Mouse (Mus musculus) c-Kit-negative CD71-positive TER-119-positive erythroid progenitor cells, embryonic 14.5 days (primary cell): ENCODE results near the gene Myoz2.

Experiments used
- DNase-seq: peaks from one replicate; pipeline ENCODE4 v3.0.0-alpha.2; 2013; ENCODE audit warnings: low read depth, low spot score

Gene Myoz2

DNA sequence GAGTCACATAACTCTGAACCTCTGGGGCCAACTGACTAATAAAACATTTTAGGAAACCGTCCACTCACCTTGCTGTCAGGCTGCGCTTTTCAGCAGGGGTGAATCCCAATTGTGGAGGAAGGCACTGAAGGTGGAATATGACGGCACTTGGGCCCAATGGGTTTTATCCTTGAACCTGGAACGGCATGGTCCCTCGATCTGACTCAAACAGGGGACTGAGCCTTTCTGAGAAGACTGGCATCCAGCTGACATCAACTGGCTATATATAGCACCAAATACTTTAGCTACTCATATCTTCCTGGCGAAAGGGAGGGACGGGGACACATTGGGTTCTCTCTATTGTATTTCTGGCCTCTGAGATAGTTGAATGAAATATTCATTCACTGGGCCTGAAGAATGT is at the start of gene Myoz2:
Myoz2 (minus strand) TSS at position 264 of the 400 bp plus-strand sequence.
- no peak for DNase-seq

DNA sequence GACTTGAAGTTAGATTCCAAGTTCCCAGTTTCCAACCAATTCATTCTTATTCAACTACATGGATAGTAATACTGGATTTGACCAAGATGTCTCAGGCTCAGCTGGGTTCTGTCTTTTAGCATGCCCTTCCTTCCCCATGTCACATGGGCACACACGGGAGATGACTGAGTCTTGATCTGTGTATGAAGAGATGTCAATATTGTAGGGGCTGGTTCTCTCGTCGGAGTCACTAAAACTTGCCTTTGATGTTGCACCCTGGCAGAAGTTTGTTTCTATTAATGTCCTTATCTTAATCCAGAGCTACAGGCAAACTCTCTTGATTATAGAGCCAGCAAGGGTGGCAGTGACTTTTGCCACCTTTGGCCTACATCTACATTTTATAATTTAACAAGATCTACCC is 46.9 kb upstream of the Myoz2 start:
- DNase-seq = no peak

DNA sequence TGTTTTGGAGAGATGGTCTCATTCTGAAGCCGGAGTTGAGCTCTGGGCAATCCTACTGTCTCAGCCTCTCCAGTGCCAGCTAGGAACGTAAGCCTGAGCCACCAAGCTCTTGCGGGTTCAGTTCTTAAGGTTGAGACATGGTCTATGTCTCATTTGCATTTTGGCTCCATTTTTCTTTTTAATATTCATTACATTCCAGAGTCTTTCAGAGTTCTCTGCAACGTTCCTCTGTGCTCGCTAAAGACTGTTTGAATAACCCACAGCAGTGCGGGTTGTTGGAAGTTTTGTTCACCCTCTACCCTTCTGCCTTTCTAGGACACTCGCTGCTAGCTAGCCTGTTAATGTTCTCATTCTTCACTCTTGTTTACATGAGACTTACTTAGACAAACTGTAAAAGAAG is 46.1 kb upstream of the Myoz2 start:
- DNase-seq = no peak

DNA sequence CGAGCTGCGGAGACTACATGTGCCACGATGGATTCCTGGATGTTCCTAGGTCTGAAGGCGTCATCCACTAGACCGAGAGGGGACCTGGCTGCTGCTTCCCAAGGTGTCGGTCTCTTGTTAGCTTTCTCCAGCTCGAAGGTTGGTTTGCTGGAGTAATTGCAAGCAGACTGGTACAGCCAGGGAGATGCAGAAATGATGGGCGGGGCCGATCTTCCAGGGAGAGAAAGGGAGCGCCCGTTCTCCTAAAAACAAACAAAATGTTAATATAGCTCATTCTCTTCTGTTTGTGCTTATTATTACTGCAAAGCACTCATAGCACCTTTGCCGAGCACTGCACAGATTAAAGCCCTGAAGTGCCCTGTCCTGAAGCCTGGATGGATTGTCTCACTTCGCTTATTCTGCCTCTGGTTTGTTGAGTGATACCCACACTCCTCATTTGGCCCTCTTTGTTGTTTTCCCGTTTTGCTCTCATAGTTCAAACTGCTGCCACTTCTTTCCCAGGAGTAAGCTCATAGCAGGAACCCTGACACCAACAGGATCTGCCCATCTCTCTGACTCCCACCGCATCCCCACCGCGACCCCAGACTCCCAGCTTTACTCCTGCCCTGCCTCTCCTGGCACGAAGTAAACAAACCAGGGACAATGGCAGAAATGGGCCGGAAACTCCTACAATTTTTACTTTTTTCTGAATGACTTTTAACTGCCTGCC is 45.4 kb upstream of the Myoz2 start:
- no peak for DNase-seq

DNA sequence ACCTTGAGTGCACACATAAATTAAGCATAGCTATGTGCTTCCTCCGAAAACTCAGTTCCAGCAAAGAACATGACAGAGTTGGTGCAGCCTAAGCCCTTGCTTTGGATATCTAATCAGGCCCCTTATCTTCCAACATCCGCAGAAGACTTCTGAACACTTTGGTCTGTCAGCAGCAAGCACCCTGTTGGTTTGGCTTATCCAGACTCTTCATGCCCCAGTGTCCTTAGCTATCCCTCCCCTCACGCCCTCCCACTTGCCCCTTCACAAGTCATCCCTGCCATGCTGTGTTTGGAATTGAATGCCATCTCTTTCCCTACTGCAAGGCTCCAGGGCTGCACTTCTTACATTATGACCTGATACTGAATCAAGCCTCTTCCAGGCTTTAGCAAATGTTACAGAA is 40.9 kb upstream of the Myoz2 start:
- no peak for DNase-seq

DNA sequence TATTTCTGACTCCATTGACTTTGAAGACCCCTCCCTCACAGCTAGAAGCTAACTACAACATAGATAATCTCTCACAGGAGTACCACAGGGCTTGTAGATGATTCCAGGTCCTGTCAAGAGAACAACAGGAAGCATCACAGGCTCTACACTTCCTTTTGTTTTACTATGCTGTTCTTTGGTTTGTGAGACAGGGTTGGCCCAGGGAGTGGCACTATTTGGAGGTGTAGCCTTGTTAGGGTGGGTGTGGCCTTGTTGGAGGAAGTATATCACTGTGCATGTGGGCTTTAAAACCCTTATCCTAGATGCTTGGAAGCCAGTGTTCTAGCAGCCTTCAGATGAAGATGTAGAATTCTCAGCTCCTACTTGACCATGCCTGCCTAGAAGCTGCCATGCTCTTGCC is 40.2 kb upstream of the Myoz2 start:
- no peak for DNase-seq

DNA sequence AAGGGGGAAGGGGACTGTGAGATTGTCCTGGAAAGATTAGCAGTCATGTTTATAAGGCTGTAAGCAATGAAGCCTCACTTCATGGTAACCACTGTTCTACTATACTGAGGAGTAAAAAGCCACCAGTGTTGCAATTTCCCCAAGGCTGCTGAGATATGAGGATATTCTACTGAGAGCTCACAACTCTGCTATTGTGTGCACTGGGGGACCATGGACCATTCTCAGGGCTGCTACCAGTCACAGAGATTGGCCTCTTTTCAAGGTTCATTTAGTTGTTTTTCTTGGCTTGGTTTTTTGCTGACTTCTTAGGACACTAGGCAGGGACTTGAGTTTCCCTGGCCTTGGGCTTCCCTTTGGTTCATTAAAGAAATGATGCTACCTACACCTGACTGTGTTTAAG is 38.5 kb upstream of the Myoz2 start:
- no peak for DNase-seq

DNA sequence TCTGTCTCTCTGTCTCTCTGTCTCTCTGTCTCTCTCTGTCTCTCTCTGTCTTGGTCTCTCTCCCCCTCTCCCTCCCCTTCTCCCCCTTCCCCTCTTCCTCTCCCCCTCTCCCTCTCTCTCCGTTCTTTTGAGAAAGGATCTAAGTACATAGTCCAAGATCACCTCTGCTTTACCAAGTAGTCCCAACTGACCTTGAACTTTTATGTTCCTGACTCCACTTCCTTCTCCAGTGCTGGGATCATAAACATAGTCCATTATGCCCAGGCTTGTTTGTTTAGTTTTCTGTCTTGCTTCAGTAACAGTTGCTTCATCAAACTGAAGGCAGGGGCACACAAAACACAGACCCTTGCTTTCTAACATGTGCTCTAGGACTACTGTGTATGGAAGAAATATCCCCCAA is 37.7 kb upstream of the Myoz2 start:
- DNase-seq = no peak

DNA sequence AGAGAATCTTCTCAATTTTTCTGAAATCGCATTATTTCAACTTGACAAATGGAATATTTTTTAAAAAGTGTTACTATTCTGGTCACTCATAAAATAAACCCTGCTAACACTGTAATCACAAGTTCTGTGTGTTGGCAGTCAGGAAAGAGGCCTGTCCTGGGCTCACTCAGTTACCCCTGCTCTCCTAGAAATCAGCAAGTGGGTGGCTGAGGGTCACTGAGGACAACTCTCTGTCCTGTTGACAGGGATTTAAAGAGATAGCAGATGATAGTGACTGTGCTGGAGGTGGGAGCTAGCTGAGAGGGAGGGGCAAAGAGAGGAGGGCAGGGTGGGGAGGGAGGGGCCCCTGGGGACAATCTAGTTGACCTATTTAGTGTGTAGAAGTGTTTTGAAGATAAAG is 36.2 kb upstream of the Myoz2 start:
- DNase-seq = no peak

DNA sequence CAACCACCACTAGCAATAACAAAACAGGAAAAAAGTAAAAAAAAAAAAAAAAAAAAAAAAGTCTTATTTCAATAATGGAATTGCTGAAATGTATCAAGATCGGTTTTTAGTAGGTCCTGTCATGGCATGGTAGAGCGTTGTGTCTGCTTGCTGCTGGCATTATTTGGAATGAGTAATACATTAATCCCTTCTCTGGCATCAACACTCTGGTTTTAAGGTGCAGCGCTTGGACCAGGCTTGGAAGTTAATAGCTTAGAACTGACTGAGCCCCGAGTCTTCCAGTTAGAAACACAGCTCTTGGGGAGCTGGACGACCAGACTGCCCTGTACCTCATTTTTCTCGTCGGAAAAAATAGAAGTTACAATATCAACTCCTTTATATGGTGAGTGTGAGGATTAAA is 32.0 kb upstream of the Myoz2 start:
- DNase-seq = no peak

DNA sequence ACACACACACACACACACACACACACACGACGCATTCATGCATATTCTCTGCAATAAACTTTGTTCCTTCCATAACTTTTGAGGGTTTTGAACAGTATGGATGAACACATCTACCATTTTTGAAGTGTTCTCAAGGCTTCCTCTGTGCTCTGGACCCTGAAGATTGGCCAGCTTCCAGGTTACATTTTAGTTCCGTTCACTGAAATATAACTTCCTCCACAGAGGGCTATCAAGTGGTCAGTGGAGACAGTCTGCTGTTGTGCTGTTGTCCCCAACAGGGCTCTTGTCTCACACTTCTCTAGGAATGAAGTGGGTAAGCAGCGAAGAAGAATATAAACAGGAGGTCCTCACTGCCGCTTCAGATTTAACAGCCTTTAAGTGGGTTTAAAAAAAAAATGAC is 30.7 kb upstream of the Myoz2 start:
- no peak for DNase-seq

DNA sequence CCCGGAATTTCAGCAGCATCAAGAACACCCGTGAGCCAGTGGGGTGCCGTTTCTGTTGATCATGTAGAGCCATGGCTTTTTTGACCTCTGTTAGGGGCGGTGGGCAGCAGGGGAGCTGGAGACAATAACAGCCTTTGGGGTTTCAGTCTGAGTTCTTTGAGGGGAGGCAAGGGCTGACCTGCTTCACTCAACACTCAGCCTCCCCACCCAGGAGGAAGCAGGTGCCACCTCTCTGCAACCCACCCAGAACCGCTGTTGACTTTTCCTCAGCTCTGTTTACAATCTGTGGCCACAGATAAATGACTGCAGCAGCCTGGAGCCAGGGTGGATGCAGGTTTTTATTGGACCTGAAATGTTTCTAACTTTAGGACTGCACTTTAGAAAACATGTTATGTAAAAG is 29.4 kb upstream of the Myoz2 start:
- no peak for DNase-seq

DNA sequence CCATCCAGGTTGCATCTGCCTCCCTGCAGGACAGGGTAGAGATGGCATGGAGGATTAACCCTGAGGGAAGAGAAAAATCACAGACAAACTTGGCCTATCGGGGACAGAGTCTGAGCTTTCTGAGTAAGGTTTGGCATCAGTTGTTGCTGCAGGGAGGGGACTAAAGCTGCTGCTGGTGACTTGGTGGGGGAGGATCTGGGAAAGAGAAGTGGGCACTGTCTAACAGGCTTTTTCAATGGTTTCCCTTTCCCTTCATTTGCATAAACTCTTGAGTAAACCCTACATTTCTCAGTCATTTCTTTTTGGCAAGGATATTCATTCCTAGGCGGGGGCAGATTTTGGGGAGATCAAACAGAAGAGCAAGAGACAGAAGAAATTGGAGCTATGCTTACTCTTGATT is 27.1 kb upstream of the Myoz2 start:
- DNase-seq = no peak

DNA sequence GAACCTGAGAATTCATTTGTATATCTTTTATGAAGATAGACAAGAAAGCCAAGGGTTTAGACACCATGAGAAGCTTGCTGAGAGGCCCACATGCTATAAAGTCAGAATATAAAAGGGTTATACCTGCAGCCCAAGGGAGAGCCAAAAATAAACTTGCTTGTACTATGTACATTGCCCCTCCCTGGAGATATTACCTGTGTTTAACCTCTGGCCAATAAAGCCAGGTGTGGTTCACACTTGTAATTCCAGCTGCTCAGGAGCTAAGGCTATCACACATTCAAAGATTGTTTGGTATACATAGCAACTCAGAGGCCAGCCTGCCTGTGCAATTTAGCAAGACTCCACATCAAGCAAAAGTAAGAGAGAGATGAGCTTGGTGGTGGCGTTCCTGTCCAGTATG is 24.0 kb upstream of the Myoz2 start:
- no peak for DNase-seq

DNA sequence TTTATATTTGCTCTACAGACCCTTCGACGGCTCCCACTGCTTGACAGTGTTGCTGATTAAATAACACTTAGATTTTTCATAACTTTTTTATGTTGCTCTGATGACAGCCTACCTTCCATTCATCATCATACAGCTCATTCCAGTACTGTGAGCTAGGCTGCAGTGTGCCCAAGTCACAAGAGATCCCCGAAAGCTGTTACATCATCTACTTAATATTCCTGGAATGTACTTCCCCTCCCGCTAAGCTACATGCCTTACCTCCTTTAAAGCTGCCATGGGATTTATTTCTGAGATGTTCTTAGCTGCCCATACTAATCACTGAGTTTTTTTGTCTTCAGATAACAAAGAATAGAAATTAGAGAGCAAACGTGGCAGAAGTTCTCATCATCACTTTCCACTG is 19.4 kb upstream of the Myoz2 start:
- DNase-seq = no peak

DNA sequence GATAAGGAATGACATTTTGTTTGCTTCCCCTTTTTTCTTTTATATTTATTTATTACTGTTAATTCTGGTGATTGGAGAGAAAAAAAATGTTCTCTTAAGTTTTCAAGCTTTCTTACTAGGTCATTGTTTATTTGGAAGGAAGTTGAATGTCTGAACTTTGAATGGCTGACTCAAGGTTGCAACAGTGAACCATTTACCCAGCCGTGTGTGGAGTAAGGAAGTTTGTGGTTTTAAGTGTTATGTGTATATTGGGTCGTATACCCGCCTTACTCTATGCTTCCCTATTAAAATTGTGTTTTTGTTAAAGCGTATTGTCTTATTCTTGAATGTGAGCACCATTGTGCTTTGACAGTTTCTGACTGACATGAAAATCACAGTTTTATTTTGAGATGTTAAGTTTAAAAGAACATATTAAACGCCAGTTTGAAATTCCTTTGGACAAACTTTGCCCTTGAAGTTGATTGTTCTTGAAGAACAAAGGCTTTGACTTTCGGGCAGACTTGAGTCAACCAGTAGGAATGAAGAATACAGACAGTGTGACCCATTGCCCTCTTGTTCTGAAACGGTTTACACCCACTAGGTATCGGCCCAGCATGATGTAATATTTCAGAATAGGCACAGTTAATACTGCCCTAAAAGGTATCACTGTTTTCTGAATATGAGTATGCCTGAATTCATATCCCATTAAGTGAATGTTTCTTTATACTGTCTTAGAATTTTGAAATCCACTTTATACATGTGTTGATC is 18.6 kb upstream of the Myoz2 start:
- no peak for DNase-seq

DNA sequence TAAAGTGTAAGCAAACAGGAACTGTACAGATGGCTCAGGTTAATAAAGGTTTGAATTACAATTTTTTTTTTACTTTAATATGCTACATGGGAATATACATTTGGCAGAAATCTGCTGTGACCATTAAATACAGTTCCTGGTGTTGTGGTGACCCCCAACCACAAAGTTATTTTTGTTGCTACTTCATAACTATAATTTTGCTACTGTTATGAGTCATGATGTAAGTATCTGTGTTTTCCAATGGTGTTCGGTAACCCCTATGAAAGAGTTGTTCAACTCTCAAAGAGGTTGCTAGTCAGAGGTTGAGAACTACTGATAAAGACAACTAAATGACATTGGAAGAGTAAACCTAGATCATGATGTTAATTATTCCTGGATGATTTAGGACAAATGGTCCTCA is 7.5 kb upstream of the Myoz2 start:
- no peak for DNase-seq

DNA sequence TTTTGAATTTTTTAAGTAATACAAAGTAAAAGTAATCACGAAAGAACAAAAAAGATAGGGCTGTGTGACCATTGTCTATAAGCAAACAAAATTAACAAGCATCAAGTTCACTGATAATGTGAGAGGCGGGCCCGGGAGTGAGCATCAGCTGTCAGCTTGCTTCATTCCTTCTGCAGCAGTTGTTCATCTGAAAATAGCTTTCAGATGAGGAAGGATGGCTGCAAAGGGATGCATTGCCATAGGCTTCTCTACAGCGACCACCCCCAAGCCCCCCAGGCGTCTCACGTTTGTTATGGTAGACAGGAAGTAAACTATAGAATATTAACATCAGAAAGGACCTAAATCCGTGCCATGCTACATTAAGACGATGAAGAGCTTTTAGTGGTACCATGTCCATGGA is 1.0 kb downstream of the Myoz2 start:
- no peak for DNase-seq

DNA sequence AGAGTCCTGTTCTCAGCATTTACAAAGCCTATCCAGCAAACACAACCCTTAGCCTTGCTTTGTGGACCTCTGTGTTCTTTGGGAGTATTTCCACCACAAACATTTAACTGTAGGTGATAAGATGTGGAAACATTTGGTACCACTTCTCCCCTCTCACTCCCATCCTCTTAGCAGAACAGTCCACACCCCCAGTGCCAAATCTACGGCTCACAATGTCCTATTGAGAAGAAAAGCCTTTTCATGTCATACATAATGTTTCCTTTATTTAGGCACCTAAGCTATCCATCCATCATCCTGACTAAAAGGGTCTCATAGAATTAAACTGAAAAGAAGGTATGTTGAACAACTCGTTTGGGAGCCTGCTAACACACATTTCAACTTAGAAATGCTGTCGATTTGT is 9.2 kb downstream of the Myoz2 start:
- no peak for DNase-seq

DNA sequence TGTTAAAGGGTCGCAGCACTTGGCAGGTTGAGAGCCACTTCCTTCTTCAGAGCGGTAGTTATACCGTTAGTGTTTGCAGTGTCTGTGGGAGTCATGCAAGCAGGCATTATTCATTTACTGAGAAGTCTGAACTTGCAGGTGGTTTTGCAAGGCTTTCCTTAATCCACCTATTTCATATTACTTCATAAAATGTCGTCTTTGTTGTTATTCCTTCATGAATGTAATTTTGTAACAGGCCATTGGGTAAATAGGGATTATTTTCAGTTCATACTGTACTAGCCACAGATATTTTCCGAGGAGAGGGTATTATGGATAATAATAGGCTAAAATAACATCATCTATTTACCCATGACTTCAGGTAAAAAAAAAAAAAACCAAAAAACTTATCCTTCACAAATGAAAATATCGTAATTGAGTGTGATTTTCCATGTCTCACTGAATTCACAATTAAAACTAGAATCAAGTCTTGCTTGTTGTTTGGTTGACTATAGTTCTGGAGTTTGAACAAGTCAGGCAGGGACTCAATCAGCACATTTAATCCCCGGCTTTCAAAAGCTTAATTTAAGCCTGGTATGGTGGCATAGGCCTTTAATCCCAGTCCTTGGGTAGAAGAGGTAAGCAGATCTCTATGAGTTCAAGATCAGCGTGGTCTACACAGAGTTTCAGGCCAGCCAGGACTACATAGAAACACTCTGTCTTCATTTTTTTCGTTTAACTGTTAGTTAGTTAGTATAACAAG is 10.2 kb downstream of the Myoz2 start:
- DNase-seq = no peak

DNA sequence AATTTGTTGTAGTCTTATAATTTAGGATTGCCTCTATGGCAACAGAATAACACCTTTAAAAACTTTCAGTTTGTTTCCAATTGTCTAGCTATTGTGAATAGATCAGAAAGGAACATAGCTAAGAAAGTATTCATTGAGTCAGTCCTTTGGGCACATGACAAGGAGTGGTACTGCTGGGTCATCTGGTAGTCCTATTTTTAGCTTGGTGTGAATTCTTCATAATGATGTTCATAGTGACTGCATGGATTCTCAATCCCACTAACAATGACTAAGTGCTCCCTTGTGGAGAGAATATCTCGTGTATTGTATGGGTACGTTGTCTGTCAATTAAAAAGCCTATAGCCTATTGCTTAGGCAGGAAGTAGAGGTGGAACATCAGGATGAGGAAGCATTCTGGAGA is 16.0 kb downstream of the Myoz2 start:
- no peak for DNase-seq

DNA sequence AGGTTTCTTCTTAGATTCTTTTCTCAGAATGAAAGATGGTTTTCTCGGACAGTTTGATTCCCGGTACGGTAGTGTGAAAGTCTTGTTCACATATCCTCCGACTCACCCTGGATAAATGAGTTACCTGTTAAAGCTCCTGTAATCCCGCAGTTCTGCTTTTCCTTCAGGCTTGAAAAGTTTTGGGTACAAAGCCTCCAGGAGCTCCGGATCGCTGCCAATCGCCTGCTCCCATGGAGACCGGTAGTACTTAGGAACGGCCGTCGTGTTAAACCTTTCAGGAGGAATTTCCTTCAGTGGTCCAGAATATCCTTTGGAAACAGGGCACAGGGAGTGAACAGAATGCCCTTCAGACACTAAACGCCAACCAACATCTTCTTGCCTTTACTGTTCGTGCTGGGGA is 21.3 kb downstream of the Myoz2 start:
- DNase-seq = no peak

DNA sequence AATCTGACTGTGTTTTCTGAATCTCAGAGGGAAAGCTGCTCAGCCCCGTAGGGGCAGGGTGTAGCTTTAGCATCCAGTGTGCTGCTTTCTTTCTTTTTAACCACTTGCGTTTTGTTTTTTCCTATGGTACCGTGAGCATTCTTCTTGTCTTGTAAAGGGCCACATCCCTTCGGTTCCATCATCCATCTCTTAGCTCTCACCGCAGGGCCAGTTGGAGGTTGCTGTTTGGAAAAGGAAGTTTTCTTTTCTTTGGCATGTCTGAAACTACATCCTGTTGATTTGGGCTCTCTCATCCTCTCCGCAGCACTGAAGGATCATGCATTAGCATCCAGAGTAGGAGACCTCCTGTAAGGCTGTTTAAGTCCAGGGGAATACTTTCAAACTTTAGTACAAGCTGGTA is 25.4 kb downstream of the Myoz2 start:
- DNase-seq = no peak
